Mouse (Mus musculus) liver, embryonic 15.5 days (tissue): ENCODE data around the gene BC028528. TPM values are rescaled to one million over a fixed set of nuclear protein-coding genes. Genes with fewer than 3 reads are reported as not detected.
"Not testable (repeated sequence)": the region's sequence is repeated elsewhere in the genome, so short reads cannot be mapped to it uniquely, and the experiment has no call there.

Experiments
- ATAC-seq: fragments of 200-750 bp; cut with Nextera tagmentation; 2 replicates; pipeline ENCODE4 v1.8.0; 2017; ENCODE audit warnings: moderate number of reproducible peaks, mild to moderate bottlenecking, moderate library complexity; ENCODE audit not compliant: insufficient read depth
- H3K27ac ChIP-seq: fragments of 300-500 bp; sonication (generic); replicated peaks from 2 replicates; pipeline ENCODE4 v1.5.1; 2015; ENCODE audit warnings: mild to moderate bottlenecking, inconsistent platforms
- H3K27me3 ChIP-seq: fragments of 300-500 bp; sonication (generic); 2 replicates; pipeline ENCODE4 v1.6.1; 2015; ENCODE audit warnings: mild to moderate bottlenecking, inconsistent platforms
- H3K36me3 ChIP-seq: fragments of 300-500 bp; sonication (generic); replicated peaks from 2 replicates; pipeline ENCODE4 v1.6.1; 2015; ENCODE audit warnings: moderate library complexity, mild to moderate bottlenecking, inconsistent platforms
- H3K4me1 ChIP-seq: fragments of 300-500 bp; sonication (generic); replicated peaks from 2 replicates; pipeline ENCODE4 v1.6.1; 2015; ENCODE audit warnings: inconsistent platforms
- H3K4me2 ChIP-seq: fragments of 300-500 bp; sonication (generic); 2 replicates; pipeline ENCODE4 v1.6.1; 2015; ENCODE audit warnings: moderate library complexity, mild to moderate bottlenecking, inconsistent platforms
- H3K4me3 ChIP-seq: fragments of 300-500 bp; sonication (generic); replicated peaks from 2 replicates; pipeline ENCODE4 v1.5.1; 2015; ENCODE audit warnings: mild to moderate bottlenecking, inconsistent platforms
- H3K9ac ChIP-seq: fragments of 300-500 bp; sonication (generic); 2 replicates; pipeline ENCODE4 v1.6.1; 2015; ENCODE audit warnings: moderate library complexity, mild to moderate bottlenecking, inconsistent platforms
- H3K9me3 ChIP-seq: fragments of 300-500 bp; sonication (generic); replicated peaks from 2 replicates; pipeline ENCODE4 v1.6.1; 2016; ENCODE audit warnings: inconsistent platforms
- WGBS: fragments of 180-500 bp; shearing (Covaris S2); methylation state at CpG from one replicate; pipeline ENCODE4 v1.1.7; 2015; ENCODE audit warnings: mixed read lengths; ENCODE audit not compliant: insufficient replicate concordance; 5-methylcytosine and 5-hydroxymethylcytosine counted together
- polyA plus RNA-seq: library from polyadenylated mRNA; unstranded; fragments of >200 nt; fragmentation: Nextera tagmentation; extraction: Ambion mirVana; gene quantifications from 2 replicates; pipeline ENCODE4 v1.2.1, GENCODE M21; 2015

BC028528 gene
- polyA plus RNA-seq, 1 experiment from 2014 or later, result 7.0 TPM

- Histone ChIP-seq H3K4me1 (peaks cover 44% of the 10 kb centered on the region), H3K4me3 (peak within 1 kb of the TSS; percentile 69), H3K4me2 (peak within 1 kb of the TSS; percentile 87), H3K27ac (peak within 1 kb of the TSS; percentile 72), H3K9ac (peak within 1 kb of the TSS; percentile 81)
- under 1% methylated on average over 28 of the region's 43 CpGs for WGBS
- not testable (repeated sequence) for H3K9me3 ChIP-seq, H3K36me3 ChIP-seq, H3K27me3 ChIP-seq
- peak; percentile 98 for ATAC-seq
Observed at GRCm38 (mm10) chr3:95893606-95894316, 2.0 kb upstream of the BC028528 start, which contains the start of gene Aph1a. Gene Aph1a, plus strand, starts transcription at chr3:95893969.

- H3K9me3 ChIP-seq, result no peaks in the 10 kb centered on the region
- H3K27ac ChIP-seq, result peak overlapping the region; percentile 4; the same call in 1 of the 2 replicates
- peaks cover 44% of the 10 kb centered on the region for H3K4me1 ChIP-seq
- H3K9ac ChIP-seq, result peak overlapping the region; percentile 44
- no peak for ATAC-seq
- H3K4me3 ChIP-seq, result peak overlapping the region; percentile 69
- WGBS, result 10% methylated on average over 7 of the region's 7 CpGs
- peak overlapping the region; percentile 87 for H3K4me2 ChIP-seq
- 0 out of 2 replicates have a peak, but pooled peaks cover 5% of the 10 kb centered on the region for H3K36me3 ChIP-seq
- peaks cover 9% of the 10 kb centered on the region; the same call in 1 of the 2 replicates for H3K27me3 ChIP-seq
Observed at GRCm38 (mm10) chr3:95893126-95893525, 1.3 kb upstream of the BC028528 start.

GRCm38 (mm10) chr3:95892066-95893052 is 554 bp upstream of the BC028528 start:
- Histone ChIP-seq H3K9ac (peak overlapping the region; percentile 10; the same call in 1 of the 2 replicates), H3K27me3 (peaks cover 9% of the 10 kb centered on the region; the same call in 1 of the 2 replicates), H3K36me3 (0 out of 2 replicates have a peak, but pooled peaks cover under 1% of the 10 kb centered on the region), H3K4me2 (peak overlapping the region; percentile 87), H3K4me1 (peaks cover 44% of the 10 kb centered on the region), H3K4me3 (peak overlapping the region; percentile 19), H3K27ac (peak overlapping the region; percentile 61), H3K9me3 (no peaks in the 10 kb centered on the region)
- 26% methylated on average over 11 of the region's 11 CpGs for WGBS
- no peak for ATAC-seq

- Histone ChIP-seq H3K9me3 (no peaks in the 10 kb centered on the region), H3K9ac (no peak overlapping the region), H3K27ac (no peak overlapping the region), H3K4me1 (peaks cover 43% of the 10 kb centered on the region), H3K4me3 (no peak overlapping the region), H3K36me3 (no peaks in the 10 kb centered on the region), H3K27me3 (peaks cover 15% of the 10 kb centered on the region; the same call in 1 of the 2 replicates), H3K4me2 (no peak overlapping the region)
- WGBS, result 72% methylated on average over 3 of the region's 3 CpGs
- no peak for ATAC-seq
Observed at GRCm38 (mm10) chr3:95889664-95890063, 2.1 kb downstream of the BC028528 start.

- H3K27ac ChIP-seq, result no peak overlapping the region
- no peaks in the 10 kb centered on the region for H3K36me3 ChIP-seq
- no peak overlapping the region for H3K4me2 ChIP-seq
- no peak for ATAC-seq
- no peak overlapping the region for H3K9ac ChIP-seq
- no peak overlapping the region for H3K4me3 ChIP-seq
- H3K9me3 ChIP-seq, result no peaks in the 10 kb centered on the region
- H3K4me1 ChIP-seq, result peaks cover 40% of the 10 kb centered on the region
- 66% methylated on average over 4 of the region's 4 CpGs for WGBS
- H3K27me3 ChIP-seq, result peaks cover 23% of the 10 kb centered on the region
Observed at GRCm38 (mm10) chr3:95887596-95887995, 4.2 kb downstream of the BC028528 start.

GRCm38 (mm10) chr3:95884400-95884799 is 7.4 kb downstream of the BC028528 start:
- H3K9me3 ChIP-seq, result no peaks in the 10 kb centered on the region
- H3K4me2 ChIP-seq, result no peak overlapping the region
- no peak overlapping the region for H3K4me3 ChIP-seq
- H3K4me1 ChIP-seq, result peaks cover 31% of the 10 kb centered on the region
- no peaks in the 10 kb centered on the region for H3K36me3 ChIP-seq
- no peak overlapping the region for H3K9ac ChIP-seq
- H3K27ac ChIP-seq, result no peak overlapping the region
- ATAC-seq, result no peak
- H3K27me3 ChIP-seq, result peaks cover 39% of the 10 kb centered on the region
- 74% methylated on average over 5 of the region's 5 CpGs for WGBS

- no peak for ATAC-seq
- Histone ChIP-seq H3K27ac (no peak overlapping the region), H3K9me3 (no peaks in the 10 kb centered on the region), H3K27me3 (peaks cover 39% of the 10 kb centered on the region), H3K9ac (peak overlapping the region; percentile 43; the same call in 1 of the 2 replicates), H3K36me3 (no peaks in the 10 kb centered on the region), H3K4me2 (peak overlapping the region; percentile 95), H3K4me3 (peak overlapping the region; percentile 58), H3K4me1 (peaks cover 31% of the 10 kb centered on the region)
- WGBS, result 3% methylated on average over 24 of the region's 24 CpGs
Observed at GRCm38 (mm10) chr3:95882816-95883425, 8.9 kb downstream of the BC028528 start.

GRCm38 (mm10) chr3:95881979-95882815 is 9.6 kb downstream of the BC028528 start, which contains the start of gene Ciart:
Gene Ciart, minus strand, starts transcription at chr3:95882251.
- peak within 1 kb of the TSS; percentile 58 for H3K4me3 ChIP-seq
- H3K27ac ChIP-seq, result no peak within 1 kb of the TSS
- H3K9ac ChIP-seq, result peak within 1 kb of the TSS; percentile 43; the same call in 1 of the 2 replicates
- peak; percentile 94 for ATAC-seq
- peaks cover 31% of the 10 kb centered on the region for H3K4me1 ChIP-seq
- H3K4me2 ChIP-seq, result peak within 1 kb of the TSS; percentile 95
- WGBS, result under 1% methylated on average over 66 of the region's 66 CpGs
- H3K27me3 ChIP-seq, result peaks cover 39% of the 10 kb centered on the region
- no peaks in the 10 kb centered on the region for H3K9me3 ChIP-seq
- H3K36me3 ChIP-seq, result no peaks in the 10 kb centered on the region

- Histone ChIP-seq H3K9ac (no peak overlapping the region), H3K4me1 (peaks cover 38% of the 10 kb centered on the region), H3K36me3 (no peaks in the 10 kb centered on the region), H3K27me3 (peaks cover 30% of the 10 kb centered on the region), H3K4me2 (no peak overlapping the region), H3K4me3 (no peak overlapping the region), H3K9me3 (no peaks in the 10 kb centered on the region), H3K27ac (no peak overlapping the region)
- 68% methylated on average over 4 of the region's 4 CpGs for WGBS
- no peak for ATAC-seq
Observed at GRCm38 (mm10) chr3:95879063-95879462, 12.7 kb downstream of the BC028528 start.

- no peak for ATAC-seq
- Histone ChIP-seq H3K4me2 (peak overlapping the region; percentile 76), H3K27me3 (no peaks in the 10 kb centered on the region), H3K4me1 (peaks cover 36% of the 10 kb centered on the region), H3K9ac (peak overlapping the region; percentile 71), H3K27ac (peak overlapping the region; percentile 85), H3K4me3 (peak overlapping the region; percentile 70), H3K36me3 (peaks cover 24% of the 10 kb centered on the region), H3K9me3 (no peaks in the 10 kb centered on the region)
- WGBS, result 58% methylated on average over 7 of the region's 7 CpGs
Observed at GRCm38 (mm10) chr3:95872048-95872447, 19.8 kb downstream of the BC028528 start.
